Mouse (Mus musculus) left cerebral cortex, adult 8-10 months (tissue): ENCODE measurements at regions not wholly inside any gene's neighbourhood (a gene's known extent, or its start where the extent isn't known, plus 50 kb on each side); places are given as distances from the start of the nearest gene placed in this dataset.

Experiments used
- DNase-seq, 2 experiments: peaks; one replicate each; pipeline ENCODE4 v3.0.0; 2022; ENCODE audit warnings: low spot score in 2 of 2

DNA sequence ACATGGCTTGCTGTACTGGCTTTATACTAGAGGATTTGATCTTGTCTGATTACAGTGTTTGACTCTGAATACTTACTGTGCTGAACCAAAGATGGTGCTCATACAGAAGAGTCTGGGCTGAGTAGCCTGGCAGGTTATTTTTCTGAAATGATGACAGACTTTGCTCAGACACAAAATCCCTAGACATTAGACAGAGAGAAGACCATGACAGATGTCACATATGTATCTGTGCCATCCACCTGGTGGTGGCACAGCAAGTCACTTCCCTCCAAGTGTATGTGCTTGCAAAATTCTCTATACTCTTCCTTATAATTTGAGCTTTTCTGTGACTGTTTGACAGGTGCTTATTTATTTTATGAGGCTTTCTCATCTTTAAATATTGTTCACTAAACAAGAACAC, 80.7 kb downstream of the Gm7361 start:
- DNase-seq, result no peak

GRCm38 (mm10) chr5:26339266-26339665, 81.8 kb downstream of the Gm7361 start:
- no peak for DNase-seq

GRCm38 (mm10) chr5:26355156-26355555, 97.7 kb downstream of the Gm7361 start:
- no peak for DNase-seq

GRCm38 (mm10) chr5:26359082-26359481, 101.6 kb downstream of the Gm7361 start:
- no peak for DNase-seq

GRCm38 (mm10) chr5:26374175-26374984, 116.9 kb downstream of the Gm7361 start:
- DNase-seq, result no peak

GRCm38 (mm10) chr5:26407088-26407672, 149.7 kb downstream of the Gm7361 start:
- no peak for DNase-seq

DNA sequence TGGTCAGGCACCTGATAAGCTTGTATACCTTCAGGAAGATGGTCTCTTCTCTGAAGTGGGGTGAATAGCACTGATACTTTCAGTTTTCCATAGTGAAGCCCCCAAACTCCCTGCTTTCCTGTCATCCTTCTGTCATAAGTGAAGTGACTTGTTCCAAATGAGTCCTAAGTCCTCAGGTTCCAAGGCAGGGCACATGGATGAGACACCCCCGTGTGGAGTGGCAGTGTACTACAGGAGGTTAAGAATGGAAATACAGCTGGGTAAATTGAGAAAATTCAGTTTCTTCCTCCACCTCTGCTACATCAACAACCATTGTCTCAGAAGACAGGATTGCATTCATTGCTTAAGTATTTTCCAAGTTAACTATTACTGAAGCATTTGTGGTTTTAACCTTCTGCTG, 155.7 kb downstream of the Gm7361 start:
- DNase-seq, result no peak

DNA sequence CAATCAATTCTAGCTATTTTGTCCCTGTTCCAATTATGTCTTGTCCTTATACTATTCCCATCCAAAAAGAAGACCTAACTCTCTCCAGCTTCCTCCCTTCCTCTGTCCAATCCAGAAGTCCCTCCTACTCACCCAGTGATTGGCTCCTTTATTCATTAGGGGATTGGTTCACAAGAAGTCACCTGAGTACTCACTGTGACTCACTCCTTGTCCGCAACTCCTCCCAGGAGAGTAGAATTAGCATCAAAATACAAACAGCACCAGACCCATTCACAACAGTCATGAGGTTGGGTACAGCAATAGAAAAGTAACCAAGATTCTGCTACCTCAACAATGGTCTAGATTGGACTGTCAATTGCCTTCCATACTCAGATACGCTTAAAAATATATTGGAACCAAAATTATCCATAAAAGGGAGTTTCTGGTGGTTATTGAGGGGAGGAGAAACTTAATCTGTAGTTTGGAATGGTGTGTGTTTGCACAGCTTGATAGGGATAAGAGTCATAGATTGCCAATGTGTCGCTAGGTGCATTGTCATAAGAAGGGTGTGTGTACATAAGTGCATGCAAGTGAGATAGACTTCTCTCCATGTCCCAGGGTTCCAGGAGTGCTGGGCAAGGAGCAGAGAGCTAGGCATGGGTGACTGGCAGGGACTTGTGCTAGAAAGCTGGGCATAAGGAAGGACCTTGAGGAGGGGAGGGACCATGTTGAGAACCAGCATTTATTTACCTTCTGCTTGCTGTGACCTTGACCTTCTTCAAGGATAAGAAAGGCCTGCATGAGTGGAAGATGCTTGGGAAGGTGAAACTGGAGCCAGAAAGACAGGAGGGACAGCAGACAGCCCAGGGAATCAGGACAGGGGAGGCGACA, 187.1 kb downstream of the Gm7361 start:
- DNase-seq, result no peak

DNA sequence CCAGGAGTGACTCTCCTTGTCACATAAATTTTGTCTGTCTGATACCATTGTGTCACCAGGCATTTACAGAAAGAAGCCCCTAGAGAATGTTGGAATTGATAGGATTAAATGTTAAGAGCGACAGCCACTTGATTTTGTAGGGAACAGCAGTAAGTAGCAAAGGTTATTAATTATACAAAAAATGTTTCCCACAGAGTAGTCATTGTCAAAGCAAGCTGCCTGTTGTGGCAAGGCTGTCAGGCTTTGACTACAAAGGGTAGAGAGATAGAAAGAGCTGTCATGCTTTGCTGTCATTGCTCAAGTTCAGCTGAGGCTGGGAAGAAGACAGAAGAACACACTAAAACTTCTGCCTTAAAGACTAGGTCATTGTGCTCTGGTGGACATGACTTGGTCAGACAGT, 193.8 kb downstream of the Gm7361 start:
- DNase-seq, result no peak

DNA sequence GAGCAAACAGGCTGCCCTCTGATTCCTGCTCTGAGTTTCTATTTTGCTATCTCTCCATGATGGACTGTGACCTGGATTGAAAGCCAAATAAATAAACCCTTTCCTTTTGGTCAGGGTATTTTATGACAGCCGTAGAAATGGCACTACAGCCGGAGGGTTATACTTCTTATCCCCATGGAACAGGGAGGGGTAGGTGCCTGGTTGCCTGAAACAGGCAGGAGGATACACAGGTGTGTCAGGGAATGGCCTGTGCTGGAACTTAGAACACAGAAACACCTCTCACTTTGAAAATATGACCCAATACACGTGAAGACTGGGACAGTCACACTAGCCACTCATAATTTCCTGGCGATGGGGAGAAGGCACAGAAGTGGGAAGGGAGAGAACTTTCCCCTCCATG, 200.1 kb downstream of the Gm7361 start:
- no peak for DNase-seq

DNA sequence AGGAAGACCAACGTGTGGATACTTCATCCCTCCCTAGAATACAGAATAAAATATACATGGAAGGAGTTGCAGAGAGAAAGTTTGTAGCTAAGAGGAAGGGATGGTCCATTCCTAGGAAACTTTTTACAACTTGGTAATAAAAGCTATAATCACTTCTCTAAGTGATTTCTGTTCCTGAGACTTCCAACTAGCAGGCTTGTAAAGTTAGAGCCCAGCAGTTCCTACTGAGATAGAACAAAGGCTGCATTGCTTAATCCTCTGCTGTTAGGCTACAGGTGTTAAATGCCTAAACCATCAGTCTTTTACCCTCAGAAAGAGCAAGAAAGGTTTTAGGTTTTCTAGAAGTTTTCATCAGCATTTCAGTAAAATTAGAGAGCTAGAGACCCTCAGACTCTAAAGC, 209.2 kb downstream of the Gm7361 start:
- no peak for DNase-seq

GRCm38 (mm10) chr5:26485726-26486125, 228.2 kb downstream of the Gm7361 start:
- DNase-seq, result no peak

DNA sequence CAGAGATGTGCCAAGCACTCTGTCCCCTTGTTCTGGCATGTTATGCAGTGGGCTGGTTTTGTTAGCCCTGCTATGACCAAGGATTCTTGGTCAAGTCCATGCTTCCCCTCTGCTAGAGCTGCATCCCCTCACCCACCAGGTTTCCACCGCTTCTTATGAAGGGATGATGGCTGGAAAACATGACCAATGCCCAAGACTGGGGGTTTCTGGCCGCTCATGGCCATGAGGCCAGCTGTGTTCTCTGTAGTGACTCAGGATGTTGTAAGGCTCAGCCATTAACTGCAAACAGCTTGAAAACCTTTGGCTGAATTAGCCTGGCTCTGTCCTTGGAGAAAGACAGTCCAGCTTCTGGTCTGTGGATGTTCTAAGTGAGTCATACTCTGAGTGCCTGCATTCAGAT, 236.5 kb downstream of the Gm7361 start:
- no peak for DNase-seq

GRCm38 (mm10) chr5:26497641-26498430, 240.3 kb downstream of the Gm7361 start:
- no peak for DNase-seq

- no peak for DNase-seq
Observed at GRCm38 (mm10) chr5:26509525-26510168, 252.2 kb downstream of the Gm7361 start.

DNA sequence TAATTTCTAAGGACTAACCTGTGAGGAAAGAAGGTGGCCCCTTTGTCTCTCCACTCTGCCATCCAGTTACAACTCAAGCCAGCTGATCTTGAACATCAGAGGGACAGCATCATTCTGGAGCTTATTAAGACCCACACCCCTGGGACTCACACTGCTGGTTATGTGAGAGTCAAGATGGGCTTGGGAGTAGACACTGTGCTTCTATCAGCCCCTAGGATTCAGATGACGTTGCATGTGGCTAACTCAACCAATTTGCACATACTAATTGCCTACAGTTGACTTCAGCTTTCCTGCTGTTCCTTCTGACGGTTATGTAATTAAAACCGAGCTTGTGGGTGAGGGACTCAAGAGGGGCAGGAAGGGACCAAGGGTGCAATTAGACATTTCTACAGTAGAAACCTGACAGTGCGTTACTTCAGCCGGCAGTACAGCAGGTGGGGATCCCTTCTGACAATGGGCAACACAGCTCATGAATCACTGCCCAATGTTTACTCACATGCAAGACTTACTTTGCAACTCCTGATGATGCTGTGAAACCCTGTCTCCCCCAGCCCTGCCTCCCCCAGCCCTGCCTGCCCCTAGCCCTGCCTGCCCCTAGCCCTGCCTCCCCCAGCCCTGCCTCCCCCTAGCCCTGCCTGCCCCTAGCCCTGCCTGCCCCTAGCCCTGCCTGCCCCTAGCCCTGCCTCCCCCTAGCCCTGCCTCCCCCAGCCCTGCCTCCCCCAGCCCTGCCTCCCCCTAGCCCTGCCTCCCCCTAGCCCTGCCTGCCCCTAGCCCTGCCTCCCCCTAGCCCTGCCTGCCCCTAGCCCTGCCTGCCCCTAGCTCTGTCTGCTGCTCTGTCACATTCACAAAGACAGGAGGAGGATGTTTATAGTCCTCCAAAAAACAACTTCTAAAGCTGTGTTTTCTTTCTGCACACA, 255.8 kb downstream of the Gm7361 start:
- no peak for DNase-seq

DNA sequence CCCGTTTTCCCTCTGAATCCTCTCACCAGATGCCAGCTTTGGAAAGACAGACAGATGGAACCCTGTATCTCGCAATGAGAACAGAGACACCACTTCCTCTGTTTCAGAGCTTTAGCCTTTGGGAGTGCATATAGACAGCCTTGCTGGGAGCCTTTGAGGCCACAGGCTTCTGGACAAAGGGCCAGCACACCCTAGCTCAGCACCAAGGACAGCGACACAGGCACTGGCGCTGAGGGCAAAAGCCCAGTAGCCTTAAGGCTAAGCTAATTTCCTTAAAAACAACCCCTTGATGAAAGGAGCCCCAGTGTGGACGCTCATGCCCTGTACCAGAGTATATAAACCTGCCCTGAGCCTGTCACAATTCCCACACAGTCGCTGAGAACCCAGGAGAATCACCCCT, 278.1 kb downstream of the Gm7361 start:
- DNase-seq, result no peak

- no peak for DNase-seq
Observed at GRCm38 (mm10) chr5:26563291-26563690, 253.7 kb upstream of the Dpp6 start.

GRCm38 (mm10) chr5:26564056-26564455, 252.9 kb upstream of the Dpp6 start:
- no peak for DNase-seq

DNA sequence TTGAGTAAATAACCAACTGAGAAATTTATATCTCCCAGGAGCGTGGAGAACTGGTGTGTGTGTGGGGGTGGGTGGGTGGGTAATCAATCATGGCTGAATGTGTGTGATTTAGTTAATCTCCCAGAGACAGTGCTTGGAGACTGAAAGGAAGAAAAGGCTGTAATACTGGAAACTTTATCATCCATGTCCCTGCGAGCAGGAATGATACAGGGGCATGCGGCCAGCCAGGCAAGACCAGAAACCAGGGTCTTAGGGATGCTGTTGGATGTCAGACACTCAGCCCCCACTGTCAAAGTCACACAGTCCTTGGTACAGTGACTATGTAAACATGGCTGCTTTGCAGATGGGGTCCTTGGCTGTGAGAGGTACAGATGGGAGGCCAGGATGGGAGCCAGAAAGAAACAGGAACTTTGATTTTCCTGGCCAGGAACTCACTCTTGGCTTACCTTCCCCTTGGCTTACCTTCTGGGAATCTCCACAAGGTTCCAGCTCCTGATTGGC, 244.3 kb upstream of the Dpp6 start:
- DNase-seq, result no peak
